Mouse (Mus musculus) adrenal gland, postnatal 10 days (tissue): Measurements from ENCODE around the gene Ttll4. TPM values are rescaled to one million over a fixed set of nuclear protein-coding genes. Genes with fewer than 3 reads are reported as not detected.

Experiments
- DNase-seq: peaks from one replicate; pipeline ENCODE4 v3.0.0; 2021; ENCODE audit warnings: mixed read lengths
- long read RNA-seq, 2 experiments: library from polyadenylated mRNA; stranded (forward); transcript quantifications; one replicate each; pipeline ENCODE4 v2.0.0; 2021
- total RNA-seq, 2 experiments: library from RNA; stranded (reverse); gene quantifications; 2 replicates each; pipeline ENCODE4 v1.2.3; 2021

Gene Ttll4
- total RNA-seq: 10 to 100 TPM; 15.0 to 25.9 TPM
- long read RNA-seq, experiment 1, partial matches to known transcripts: 0 of 3 reads
- long read RNA-seq, experiment 1, other reads (novel, unspliced or antisense): 3 of 3 reads
- long read RNA-seq, experiment 2, partial matches to known transcripts: 1 of 7 reads
- long read RNA-seq, experiment 2, other reads (novel, unspliced or antisense): 6 of 7 reads

DNA sequence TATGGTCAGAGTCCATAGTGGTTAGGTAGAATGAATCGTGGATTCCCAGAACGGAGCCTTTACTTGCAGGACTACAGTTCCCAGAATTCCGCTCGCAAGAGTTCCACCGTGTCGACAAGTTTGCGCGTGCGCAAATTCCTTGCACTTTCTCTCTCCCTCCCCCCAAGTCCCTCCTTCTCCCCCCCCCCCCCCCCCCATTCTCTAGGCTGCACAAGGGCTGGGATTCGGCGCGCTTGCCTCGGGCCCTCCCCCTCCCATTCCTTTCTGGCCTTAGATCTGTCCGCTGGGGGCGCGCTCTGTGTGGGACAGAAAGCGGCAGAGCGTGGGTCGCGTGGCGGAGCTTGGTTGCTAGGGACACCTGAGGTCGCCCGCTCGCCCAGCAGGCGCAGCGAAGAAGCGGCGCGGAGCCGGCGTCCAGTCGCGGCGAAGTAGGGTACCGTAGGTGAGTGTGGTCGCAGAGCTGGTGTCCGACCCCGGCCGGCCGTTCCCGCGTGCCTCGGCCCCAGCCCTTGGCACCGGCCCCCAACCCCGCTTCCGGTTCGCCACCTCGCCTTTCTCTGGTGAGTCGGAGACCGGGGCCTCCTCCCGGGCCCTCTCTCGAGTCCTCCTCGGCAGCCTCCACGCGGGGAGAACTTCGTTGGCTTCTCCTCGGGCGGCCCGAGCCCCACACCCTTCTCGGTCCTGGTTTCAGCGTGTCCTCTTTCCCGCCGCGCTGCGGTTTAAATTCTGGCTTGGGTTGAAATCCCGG is at the start of gene Ttll4:
Ttll4 (plus strand) TSS at position 298 of the 748 bp plus-strand sequence.
- DNase-seq: peak; percentile 95

DNA sequence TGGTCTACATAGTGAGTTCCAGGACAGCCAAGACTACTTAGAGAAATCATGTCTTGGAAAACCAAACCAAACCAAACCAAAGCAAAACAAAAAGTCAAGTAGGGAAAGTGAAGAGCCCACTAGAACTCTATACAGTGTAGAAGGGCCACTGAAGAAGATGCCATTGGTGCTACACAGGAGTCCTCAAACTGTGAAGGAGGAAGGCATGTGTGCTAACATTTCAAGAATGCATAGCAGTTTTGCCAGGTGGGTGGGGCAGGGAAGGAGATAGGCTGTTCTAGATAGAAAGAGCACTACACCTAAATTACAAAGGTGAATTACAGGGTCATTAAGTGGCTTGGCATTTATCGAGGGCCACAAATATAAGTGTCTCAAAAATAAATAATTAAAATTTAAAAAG is 37.4 kb upstream of the Ttll4 start:
- no peak for DNase-seq

DNA sequence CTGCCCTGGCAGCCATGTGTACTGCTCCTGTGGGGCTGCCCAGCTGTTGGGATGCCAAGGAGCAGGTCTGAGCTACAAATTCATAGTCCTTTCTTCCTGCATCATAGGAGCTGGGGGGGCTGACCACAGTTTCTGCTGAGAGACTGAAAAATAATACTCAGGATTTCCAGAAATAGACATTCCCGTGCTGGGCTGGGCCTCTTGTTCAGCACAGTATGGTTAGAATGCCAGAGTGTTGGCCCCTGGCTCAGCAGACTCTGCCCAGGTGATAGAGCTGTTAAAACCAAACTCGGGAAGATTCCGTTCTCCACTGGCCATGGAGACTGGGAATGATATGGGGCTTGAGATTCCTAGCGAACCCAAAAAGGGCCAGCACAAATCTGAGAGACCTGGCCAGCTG is 35.5 kb upstream of the Ttll4 start:
- no peak for DNase-seq

DNA sequence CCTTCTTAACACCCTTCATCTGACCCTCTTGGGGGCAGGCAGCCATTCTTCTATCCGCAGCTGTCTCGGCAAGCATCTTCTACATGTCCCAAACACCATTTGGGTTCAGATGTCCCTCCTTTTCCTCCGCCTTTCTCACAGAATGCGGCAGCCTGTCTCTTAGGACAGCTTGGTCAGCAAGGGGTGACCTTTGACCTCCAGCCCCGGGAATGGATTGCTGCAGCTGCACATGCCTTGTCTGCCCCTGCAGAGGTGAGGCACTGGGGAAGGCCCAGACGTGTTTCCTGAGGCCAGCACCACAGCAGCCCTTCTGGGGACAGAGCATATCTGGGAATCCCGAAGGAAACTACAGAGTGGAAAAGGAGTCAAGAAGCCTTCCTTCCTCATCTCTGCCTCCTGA is 33.5 kb upstream of the Ttll4 start:
- DNase-seq: no peak

DNA sequence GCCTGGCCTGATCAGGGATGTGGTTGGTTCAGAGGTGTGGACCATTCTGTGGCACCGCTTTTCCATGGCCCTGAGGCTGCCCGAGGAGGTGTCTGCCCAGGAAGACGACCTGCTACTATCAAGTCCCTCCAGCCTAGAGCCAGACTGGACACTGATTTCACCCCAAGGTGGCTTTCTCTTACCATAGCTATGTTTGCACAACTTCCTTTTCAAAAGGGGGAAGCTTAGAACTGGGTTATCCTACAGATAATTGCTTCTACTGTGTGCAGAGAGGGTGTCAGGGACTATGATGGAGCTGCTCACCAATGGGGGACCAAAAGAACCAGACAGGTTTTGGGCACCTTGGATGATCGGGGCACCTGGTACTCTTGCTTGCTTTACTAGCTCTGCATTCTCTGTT is 28.8 kb upstream of the Ttll4 start:
- DNase-seq: no peak

DNA sequence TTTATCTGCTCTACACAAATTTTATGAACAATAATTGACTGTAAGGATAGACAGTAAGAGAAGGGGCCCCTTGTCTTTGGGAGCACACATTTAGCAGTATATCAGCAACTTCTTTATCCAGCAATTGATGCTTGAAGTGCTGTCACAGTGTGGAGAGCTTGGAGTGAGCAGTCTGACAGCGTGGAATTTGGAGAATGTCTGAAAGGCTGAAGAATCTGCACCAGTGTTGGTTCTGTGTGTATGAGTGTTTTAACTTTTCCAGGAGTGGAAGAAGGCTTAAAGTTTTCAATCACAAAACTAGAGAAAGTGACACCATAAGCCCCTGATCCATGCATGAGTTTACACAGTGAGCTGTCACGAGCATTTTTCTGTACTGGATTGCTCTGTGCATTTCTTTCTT is 18.0 kb upstream of the Ttll4 start:
- DNase-seq: no peak

DNA sequence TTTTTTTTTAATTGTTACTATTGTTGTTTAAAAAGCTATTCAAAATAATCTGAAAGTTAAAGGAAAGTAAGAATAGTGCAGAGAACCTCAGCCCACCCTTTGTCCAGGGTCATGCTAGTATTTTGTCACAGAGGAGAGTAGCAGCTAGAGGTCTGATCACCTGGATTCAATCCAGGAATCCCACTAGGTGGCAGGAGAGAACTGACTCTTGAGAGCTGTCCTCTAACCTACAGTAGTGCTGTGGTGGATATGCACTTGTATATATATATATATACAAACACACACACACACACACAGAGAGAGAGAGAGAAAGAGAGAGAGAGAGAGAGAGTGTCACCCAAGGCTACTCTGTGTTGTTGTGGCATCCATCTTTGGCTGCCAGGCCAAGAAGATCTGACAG is 17.6 kb upstream of the Ttll4 start:
- DNase-seq: peak; percentile 19

DNA sequence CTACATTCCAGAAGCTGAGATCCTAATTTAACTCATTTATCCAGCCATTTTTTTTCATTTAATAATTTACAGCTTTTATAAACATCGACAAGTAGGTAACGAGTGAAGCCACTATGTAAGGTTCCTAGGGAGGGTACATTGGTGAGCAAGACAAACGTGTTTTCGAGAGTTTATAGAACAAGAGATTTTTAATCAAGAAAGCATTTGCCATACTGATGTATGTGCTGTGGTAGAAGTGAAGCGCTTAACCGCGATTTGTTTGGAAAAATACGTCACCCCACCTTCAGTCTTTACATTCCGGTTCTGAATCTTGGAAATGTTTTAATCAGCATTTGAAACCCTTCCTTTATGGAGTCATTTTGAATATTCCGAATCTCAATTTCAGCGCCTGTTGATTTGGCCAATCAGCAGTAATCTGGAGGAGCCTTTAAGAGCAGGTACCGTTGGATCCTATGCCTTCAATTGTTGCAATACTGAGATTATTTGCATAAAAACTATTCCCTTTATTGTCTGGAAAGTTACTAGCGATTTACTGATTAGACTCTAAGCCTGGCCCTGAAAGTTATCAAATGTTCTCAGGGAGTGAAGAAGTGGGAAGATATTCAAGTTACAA is 814 bp downstream of the Ttll4 start:
- DNase-seq: peak; percentile 4

DNA sequence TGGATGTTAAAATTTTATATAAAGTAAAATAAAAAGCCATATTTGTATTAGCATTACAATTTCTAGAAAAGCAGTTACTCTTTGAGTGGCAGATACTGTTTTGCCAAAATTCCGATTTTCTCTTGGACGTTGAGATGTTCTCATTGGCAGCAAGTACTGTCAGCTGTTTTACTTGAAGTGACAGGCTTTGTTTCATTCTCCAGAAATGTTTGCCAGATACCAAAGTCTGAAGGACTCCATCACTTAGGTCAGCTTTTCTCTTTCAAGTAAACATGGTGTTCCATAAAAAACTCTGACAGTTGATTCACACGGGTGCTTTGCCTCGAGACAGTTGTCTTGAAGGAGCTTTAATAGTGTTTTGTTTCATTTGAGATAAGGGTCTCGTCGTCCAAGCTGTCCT is 3.6 kb downstream of the Ttll4 start:
- DNase-seq: no peak

DNA sequence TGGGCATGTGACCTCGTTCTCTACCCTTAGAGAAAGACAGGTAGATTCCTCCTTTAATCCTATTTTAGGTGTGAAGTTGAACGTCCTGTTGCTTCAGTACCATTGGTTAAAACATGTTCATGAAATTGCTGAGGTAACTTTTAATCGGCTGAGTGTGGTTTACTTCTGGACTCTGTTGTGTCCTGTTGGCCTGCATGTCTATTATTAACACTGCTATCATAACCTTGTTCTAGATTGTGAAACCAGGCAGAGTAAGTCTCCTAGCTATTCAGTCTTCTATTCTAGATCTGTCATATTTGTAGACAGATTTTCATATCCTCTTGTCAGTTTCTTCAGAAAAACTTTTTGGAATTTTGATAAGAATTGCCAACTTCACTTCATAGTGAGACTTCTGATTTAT is 6.8 kb downstream of the Ttll4 start:
- no peak for DNase-seq

DNA sequence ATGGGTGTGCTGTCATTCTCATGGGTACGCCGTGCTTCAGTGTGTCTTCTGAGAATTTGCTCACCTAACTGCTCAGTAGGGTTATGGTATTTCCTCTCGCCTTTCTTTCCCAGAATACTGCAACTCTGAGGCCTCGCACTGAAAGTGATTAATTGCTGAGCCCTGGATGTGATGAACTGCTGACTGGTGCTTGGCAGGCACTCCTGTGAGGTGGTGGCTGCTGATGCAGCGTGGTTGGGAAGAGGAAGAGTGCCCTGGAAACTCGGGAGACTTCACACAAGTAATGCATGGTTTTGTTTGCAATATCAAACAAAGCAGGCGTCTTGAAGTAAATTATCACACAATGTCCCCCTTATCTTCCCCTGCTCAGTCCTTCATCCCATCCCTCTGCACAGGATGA is 11.2 kb downstream of the Ttll4 start:
- DNase-seq: no peak

DNA sequence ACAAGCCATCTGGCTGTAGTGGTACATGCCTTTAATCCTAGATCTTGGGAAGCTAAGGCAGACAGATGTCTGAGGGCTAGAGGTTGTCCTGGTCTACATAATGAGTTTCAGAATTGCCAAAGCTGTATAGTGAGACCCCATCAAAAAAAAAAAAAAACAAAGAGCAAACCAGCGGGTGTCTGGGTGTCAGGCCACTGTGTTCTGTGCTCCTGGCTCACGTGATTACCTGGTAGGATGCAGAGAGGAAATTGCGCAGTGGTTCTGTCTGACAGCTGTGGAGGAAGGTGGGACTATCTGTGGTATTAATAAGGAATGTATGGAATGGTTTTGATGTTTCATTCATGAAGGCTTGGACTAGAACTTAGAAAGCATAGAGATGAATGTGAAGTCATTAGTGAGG is 15.3 kb downstream of the Ttll4 start:
- DNase-seq: no peak

DNA sequence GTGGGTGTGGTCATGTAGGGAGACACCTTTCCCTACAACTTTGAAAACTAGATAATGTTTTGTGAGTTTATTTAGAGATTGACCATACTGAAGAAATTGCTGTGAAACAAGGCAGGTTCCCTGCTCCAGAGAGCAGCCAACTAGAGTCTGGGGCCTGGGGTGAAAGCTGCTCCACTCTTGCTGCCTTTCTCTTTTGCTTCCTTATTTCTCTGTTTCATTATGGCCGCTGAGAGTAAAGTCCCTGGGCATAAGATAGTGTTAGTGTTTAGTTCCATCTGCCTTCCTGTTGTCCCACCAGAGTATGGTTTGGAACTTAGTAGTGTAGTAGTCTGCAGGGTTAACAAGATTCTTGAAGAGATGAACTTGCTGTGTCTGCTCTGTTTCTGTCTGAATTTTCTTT is 16.3 kb downstream of the Ttll4 start:
- DNase-seq: no peak

DNA sequence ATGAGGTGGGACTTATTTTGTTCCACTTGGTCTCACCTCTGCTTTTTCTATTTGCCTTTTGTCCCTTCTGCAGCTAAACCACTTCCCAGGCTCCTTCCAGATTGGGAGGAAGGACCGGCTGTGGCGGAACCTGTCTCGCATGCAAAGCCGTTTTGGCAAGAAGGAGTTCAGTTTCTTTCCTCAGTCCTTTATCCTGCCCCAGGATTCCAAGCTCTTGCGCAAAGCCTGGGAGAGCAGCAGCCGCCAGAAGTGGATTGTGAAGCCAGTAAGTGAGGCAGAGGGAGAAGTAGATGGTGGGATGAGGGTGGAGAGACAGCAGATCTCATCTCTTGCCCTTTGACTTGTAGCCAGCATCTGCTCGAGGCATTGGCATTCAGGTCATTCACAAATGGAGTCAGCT is 25.6 kb downstream of the Ttll4 start:
- no peak for DNase-seq

DNA sequence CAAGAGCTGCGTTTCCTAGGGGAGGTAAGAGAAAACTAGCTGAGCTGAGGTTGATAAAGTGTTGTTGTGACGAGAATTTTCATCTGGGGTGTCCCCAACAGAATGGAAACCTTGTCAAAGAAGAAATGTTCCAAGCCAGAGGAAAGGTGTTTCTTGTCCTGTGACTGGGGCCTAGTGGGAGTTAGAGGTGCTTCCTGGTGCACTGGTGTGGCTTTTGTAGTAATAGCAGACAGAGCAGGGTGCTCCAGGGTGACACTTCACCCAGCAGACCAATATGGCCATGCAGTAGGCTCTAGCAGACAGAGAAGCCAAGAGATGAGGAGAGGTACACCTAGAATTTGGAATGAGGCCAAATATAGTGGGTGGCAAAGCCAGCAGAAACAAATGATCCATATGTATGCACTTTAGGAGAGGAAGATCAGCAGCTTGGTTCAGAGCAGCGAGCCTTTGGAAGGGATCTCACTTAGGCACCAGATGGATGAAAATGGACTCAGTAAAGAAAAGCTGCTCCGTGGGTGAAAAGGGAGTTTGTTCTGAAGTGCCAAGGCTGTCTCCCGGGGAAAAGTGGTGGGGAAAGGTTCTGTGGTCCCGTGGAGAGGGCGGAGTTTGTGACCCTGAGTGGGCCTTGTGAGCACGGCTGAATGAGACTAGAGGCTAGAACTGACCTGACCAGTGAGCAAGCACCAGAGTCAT is 32.5 kb downstream of the Ttll4 start:
- no peak for DNase-seq

DNA sequence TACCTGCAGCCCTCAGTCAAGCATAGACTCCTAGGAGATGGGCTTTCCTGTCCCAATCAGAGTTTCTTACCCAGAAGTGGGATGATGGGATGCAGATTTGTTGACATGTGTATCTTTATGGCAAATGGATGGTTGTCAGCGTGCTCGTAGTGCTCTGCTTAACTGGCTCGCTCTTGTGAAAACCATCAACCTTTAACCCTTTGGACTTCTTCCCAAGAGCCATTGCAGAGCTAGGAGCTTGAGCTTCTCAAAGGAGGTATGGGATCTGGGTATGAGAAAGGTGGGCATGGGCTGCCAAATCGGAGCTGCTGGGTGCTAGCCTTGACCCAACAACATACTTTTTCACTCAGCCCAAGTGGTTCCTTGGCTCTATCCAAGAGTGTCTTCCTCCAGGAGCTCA is 34.3 kb downstream of the Ttll4 start:
- DNase-seq: no peak

DNA sequence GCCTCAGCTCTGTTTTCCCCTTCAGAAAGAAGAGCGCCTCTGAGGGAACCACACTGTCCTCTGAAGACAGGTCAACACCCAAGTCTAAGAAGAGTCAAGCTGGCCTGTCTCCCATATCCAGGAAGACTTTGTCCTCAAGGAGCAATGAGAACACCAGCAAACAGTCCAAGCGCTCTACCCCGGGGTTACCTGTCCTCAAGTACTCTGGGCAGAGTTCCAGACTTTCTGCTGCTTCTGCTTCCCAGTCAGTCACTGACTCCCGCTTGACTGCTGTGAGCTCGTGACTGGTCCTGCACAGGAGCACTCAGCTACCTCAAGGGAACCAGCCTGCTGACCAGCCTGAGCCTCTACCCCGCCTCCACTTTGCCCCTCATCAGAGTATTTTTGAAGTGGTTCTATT is 35.9 kb downstream of the Ttll4 start:
- no peak for DNase-seq

DNA sequence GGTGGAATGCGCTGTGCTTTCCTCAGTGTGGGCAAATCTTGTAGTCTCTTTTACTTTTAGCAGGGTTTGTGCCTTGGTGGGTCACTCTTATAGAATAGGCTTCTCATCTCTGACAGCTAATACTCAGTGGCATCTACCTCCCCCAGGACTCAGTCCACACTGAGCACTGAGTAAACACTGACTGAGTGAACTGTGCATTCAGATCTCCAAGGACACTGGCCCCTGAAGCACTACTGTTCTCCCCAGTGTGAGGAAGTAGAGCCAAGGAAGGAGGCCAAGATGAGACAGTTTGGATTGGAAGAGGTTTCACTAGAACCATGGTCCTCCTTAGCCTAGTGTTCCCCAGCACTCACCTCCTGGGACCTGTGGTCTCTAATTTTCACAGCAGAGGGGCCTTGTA is 36.8 kb downstream of the Ttll4 start:
- DNase-seq: no peak

DNA sequence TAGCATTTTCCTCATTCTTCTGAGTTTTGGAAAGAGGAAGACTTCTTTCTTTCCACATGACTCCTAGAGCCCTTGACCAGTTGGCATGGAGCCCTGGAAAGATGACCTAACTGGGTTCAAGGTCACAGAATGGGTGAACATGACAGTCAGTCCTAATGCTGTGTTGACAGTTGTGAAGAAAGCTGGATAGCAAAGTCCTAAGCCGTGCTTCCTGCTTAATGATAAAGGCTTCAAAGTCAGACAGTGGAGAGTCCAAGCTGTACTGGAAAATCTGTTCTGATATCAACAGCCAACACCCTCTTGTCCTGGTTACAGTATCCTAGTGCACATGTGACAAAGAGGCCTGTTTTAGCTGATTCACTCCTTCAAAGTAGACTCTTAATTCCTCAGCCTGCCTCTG is 37.2 kb downstream of the Ttll4 start:
- peak; percentile 67 for DNase-seq

DNA sequence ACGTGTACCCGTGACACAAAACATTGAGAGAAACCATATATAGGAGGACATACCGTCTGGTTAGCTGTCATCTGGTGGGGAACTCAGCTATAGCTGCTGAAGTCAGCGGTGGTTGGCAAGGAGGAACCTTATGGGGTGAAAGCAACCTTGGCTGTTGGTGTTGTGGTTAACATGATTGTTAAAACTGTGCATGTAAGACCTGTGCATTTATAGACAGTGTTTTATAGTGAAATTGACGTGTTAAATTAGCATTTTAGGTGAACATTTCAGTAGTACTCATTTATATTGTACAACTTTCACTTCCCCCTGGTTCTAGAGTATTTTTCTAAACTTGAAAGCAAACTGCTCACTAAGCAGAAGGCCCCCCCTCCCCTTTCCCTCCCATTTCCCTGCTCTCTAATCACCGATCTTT is 40.6 kb downstream of the Ttll4 start:
- no peak for DNase-seq

DNA sequence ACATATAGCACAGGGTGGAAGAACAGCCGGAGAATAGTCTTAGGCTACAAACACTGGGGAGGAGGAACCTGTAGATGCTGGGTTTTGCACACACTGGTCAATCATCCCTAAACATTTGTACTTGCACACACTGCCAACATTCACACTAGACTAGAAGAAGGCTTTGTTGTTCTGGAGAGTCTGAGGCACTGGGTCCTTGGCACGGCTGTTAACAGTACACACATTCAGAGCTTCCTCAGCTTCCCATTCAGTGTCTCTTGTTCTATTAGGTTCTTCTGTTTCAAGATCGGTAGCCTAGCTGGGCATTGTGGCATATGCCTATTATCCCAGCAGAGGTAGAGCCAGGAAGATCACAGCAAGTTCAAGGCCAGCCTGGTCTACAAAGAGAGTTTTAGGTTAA is 42.6 kb downstream of the Ttll4 start:
- DNase-seq: no peak

DNA sequence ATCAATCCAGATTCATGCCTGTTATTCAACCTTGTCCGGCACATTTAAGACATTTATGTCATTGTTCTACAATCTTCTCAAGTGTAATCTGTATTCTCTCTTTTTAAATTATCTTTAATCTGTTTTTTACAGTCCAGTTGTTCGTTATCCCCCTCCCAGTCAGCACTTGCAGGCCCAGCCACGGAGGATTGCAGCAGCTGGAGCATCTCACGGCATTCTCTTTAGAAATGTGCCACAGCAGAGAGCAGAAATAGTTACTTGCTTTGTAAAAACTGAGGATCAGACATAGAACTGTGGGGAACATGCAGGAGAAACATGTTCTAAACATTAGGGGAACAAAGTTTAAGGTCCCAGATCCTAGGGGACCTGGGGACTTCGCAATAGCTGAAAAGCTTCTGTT is 43.5 kb downstream of the Ttll4 start:
- DNase-seq: no peak

DNA sequence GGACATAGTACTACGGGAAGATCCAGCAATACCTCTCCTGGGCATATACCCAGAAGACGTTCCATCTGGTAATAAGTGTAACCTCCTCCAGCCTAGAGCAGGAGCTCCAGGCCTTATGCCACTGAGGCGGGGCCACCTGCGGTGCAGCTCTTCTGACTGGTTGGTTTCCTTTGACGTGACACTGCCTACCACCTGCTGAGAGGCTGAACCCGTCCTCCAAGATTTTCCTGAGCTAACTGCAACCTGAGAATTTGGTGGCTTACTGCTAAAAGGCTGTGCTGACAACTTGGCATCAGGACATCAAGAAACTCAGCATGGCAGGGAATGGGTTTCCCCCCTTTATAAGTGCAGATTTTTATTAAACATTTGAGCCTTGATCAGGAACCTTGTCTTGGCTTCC is 48.0 kb downstream of the Ttll4 start:
- no peak for DNase-seq
